Mouse (Mus musculus) skeletal muscle tissue, postnatal 0 days (tissue): ENCODE data around the gene Bace2. TPM values are rescaled to one million over a fixed set of nuclear protein-coding genes. Genes with fewer than 3 reads are reported as not detected.

Source experiments
- polyA plus RNA-seq: library from polyadenylated mRNA; unstranded; fragments of >200 nt; fragmentation: Nextera tagmentation; extraction: Ambion mirVana; gene quantifications from 2 replicates; pipeline ENCODE4 v1.2.1, GENCODE M21; 2015

Gene Bace2
- 6.4 and 6.8 TPM in 2 replicates for polyA plus RNA-seq

GRCm38 (mm10) chr16:97356499-97357187, at the start of gene Bace2:
Gene Bace2 (plus strand): TSS chr16:97356742.

GRCm38 (mm10) chr16:97462481-97463181, 106.1 kb downstream of the Bace2 start, which contains the start of gene Mx1:
Gene Mx1 (minus strand): TSS chr16:97462907.

Other genes with a start within 250 kb of the Bace2 start
- 0.05 and 0.08 TPM in 2 replicates for gene Dscam, start 186.0 kb upstream of the Bace2 start, polyA plus RNA-seq
- 0.10 and 0.21 TPM in 2 replicates for gene Mx1, start 106.2 kb downstream of the Bace2 start, polyA plus RNA-seq
- gene Fam3b, start 158.1 kb downstream of the Bace2 start, polyA plus RNA-seq = not detected in 2 replicates